Comparison of ENCODE assay signal across 16 mouse cellular contexts in the genomic region with DNA sequence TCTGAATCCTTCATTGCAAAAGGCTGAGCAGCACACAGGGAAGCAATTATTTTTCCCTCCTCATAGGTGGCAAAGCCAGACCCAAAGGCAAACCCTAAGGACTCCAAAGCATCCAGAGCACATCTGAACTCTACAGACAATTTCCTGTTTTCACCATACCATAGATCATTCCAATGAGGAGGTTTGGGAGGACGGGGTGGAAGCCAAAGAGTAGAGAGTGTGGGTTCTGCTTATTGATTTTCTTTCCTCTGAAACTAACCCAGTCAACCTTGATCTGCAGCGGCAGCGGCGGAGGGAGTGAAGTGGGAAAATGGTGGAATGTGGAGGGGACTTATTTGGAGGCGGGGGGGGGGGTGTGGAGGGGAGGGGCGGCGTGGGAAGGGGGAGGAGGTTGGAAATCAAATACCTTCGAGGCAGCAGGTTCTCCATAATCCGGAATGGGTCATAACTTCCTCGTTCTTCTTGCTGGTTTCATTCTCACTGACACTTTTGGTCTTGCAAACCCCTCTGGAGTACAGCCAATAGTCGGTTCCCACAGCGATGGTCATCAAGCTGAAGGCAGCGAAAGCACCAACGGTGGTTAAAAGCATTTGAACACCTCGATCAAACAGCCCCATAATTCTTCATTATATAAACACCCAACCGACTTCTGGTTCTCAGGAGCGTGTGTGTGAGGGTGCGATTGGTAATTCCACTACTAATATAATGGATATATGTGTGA. TPM values are rescaled to one million over a fixed set of nuclear protein-coding genes. Genes with fewer than 3 reads are reported as not detected.
DNase-seq lines count a peak whose midpoint lies in the region; ATAC-seq and TF ChIP-seq lines count a peak whose summit lies in the region.
"Had no signal": no experiment of that assay in that cellular context is flagged by ENCODE, and none has a peak within 500 bp of the region (broad histone marks: within the 10 kb centered on the region; RNA-seq: fewer than 3 reads in every experiment).

No protein-coding gene starts in this region.

- peaks cover 17% of the 10 kb centered on the region for H3K4me1 ChIP-seq in forebrain, embryonic 13.5 days
- peaks cover 13% of the 10 kb centered on the region for H3K4me1 ChIP-seq in forebrain, embryonic 10.5 days
- peaks cover 32% of the 10 kb centered on the region for H3K4me1 ChIP-seq in hindbrain, embryonic 14.5 days (replicated peaks; ENCODE audit: control insufficient read depth, insufficient read depth, low read length)
- H3K4me1 ChIP-seq in midbrain, postnatal 0 days (ENCODE audit: insufficient read depth, low read length), result peaks cover 9% of the 10 kb centered on the region; the same call in 1 of the 2 replicates
- no peaks in the 10 kb centered on the region for H3K4me1 ChIP-seq in kidney, adult 2 months (ENCODE audit: control insufficient read depth, insufficient read depth, low read length)
- no peaks in the 10 kb centered on the region for H3K4me1 ChIP-seq in liver, embryonic 11.5 days (replicated peaks; ENCODE audit: control insufficient read depth, insufficient read depth, low read length)
- H3K4me1 ChIP-seq: liver, embryonic 15.5 days had no signal

- no peak for TF ChIP-seq CTCF in midbrain, postnatal 0 days (IDR thresholded peaks at IDR 0.05)
- TF ChIP-seq CTCF in kidney, adult 2 months (conservative IDR thresholded peaks at IDR 0.05; ENCODE audit: insufficient read depth, insufficient read length, low read depth, low read length), result no peak

- no peaks in the 10 kb centered on the region for H3K9me3 ChIP-seq in forebrain, embryonic 13.5 days (replicated peaks)
- H3K9me3 ChIP-seq in forebrain, embryonic 10.5 days, result no peaks in the 10 kb centered on the region
- no peaks in the 10 kb centered on the region for H3K9me3 ChIP-seq in hindbrain, embryonic 14.5 days (ENCODE audit: control insufficient read depth, low read length)
- H3K9me3 ChIP-seq in midbrain, postnatal 0 days (ENCODE audit: low read length), result no peaks in the 10 kb centered on the region
- H3K9me3 ChIP-seq in liver, embryonic 11.5 days (ENCODE audit: control insufficient read depth, low read length), result no peaks in the 10 kb centered on the region
- H3K9me3 ChIP-seq: embryonic facial prominence, embryonic 13.5 days; liver, embryonic 15.5 days had no signal

- ATAC-seq in forebrain, embryonic 13.5 days, result no peak
- no peak for ATAC-seq in hindbrain, embryonic 14.5 days (ENCODE audit: low FRiP score)
- no peak for ATAC-seq in midbrain, postnatal 0 days (ENCODE audit: low FRiP score)
- no peak for ATAC-seq in liver, embryonic 11.5 days (replicated peaks; ENCODE audit: low FRiP score)
- ATAC-seq: intestine, postnatal 0 days had no signal

- no peak for TF ChIP-seq POLR2A in kidney, adult 2 months (IDR thresholded peaks at IDR 0.05; ENCODE audit: low read depth, low read length)

- H3K4me2 ChIP-seq in forebrain, embryonic 13.5 days, result peak overlapping the region; percentile 72
- H3K4me2 ChIP-seq in hindbrain, embryonic 14.5 days (replicated peaks), result peak overlapping the region; percentile 67
- H3K4me2 ChIP-seq in midbrain, postnatal 0 days (ENCODE audit: low read depth, low read length, poor library complexity, severe bottlenecking), result peak overlapping the region; percentile 75
- H3K4me2 ChIP-seq in liver, embryonic 11.5 days, result no peak overlapping the region
- H3K4me2 ChIP-seq: liver, embryonic 15.5 days had no signal

- peak overlapping the region; percentile 78; the same call in 1 of the 2 replicates for H3K9ac ChIP-seq in forebrain, embryonic 13.5 days
- peak overlapping the region; percentile 85 for H3K9ac ChIP-seq in hindbrain, embryonic 14.5 days
- peak overlapping the region; percentile 83 for H3K9ac ChIP-seq in midbrain, postnatal 0 days (replicated peaks; ENCODE audit: low read length, poor library complexity, severe bottlenecking)
- no peak overlapping the region for H3K9ac ChIP-seq in liver, embryonic 11.5 days (ENCODE audit: low read depth, low read length)
- H3K9ac ChIP-seq: embryonic facial prominence, embryonic 13.5 days; liver, embryonic 15.5 days had no signal

- no peaks in the 10 kb centered on the region for H3K36me3 ChIP-seq in forebrain, embryonic 13.5 days (ENCODE audit: poor library complexity, severe bottlenecking)
- no peaks in the 10 kb centered on the region for H3K36me3 ChIP-seq in forebrain, embryonic 10.5 days (replicated peaks)
- H3K36me3 ChIP-seq in hindbrain, embryonic 14.5 days (replicated peaks; ENCODE audit: control insufficient read depth, insufficient read depth), result no peaks in the 10 kb centered on the region
- H3K36me3 ChIP-seq in midbrain, postnatal 0 days (ENCODE audit: insufficient read depth, low read length), result no peaks in the 10 kb centered on the region
- H3K36me3 ChIP-seq in kidney, adult 2 months (ENCODE audit: control insufficient read depth, insufficient read depth, low read length), result no peaks in the 10 kb centered on the region
- H3K36me3 ChIP-seq in liver, embryonic 11.5 days (ENCODE audit: control insufficient read depth, insufficient read depth, low read length), result no peaks in the 10 kb centered on the region
- H3K36me3 ChIP-seq: embryonic facial prominence, embryonic 13.5 days; liver, embryonic 15.5 days had no signal

- peak overlapping the region; percentile 57 for H3K4me3 ChIP-seq in forebrain, embryonic 13.5 days
- H3K4me3 ChIP-seq in forebrain, embryonic 10.5 days, result no peak overlapping the region
- H3K4me3 ChIP-seq in hindbrain, embryonic 14.5 days (replicated peaks; ENCODE audit: low read length), result peak overlapping the region; percentile 68
- H3K4me3 ChIP-seq in midbrain, postnatal 0 days (ENCODE audit: low read depth, low read length), result peak overlapping the region; percentile 79
- H3K4me3 ChIP-seq in kidney, adult 2 months (ENCODE audit: insufficient read depth, low read depth, low read length), result no peak overlapping the region
- no peak overlapping the region for H3K4me3 ChIP-seq in liver, embryonic 11.5 days (ENCODE audit: low read depth, low read length)
- H3K4me3 ChIP-seq: liver, embryonic 15.5 days had no signal

- H3K27me3 ChIP-seq in forebrain, embryonic 13.5 days, result peaks cover 33% of the 10 kb centered on the region
- peaks cover 40% of the 10 kb centered on the region for H3K27me3 ChIP-seq in forebrain, embryonic 10.5 days (ENCODE audit: poor library complexity, severe bottlenecking)
- no peaks in the 10 kb centered on the region for H3K27me3 ChIP-seq in hindbrain, embryonic 14.5 days (ENCODE audit: control insufficient read depth, insufficient read depth, low read length)
- no peaks in the 10 kb centered on the region for H3K27me3 ChIP-seq in midbrain, postnatal 0 days (ENCODE audit: insufficient read depth, low read length)
- H3K27me3 ChIP-seq in kidney, adult 2 months (replicated peaks; ENCODE audit: control insufficient read depth, insufficient read depth, low read length), result no peaks in the 10 kb centered on the region
- H3K27me3 ChIP-seq in liver, embryonic 11.5 days (replicated peaks; ENCODE audit: control insufficient read depth, insufficient read depth, low read length), result peaks cover 21% of the 10 kb centered on the region

- H3K27ac ChIP-seq in forebrain, embryonic 13.5 days, result no peak overlapping the region
- no peak overlapping the region for H3K27ac ChIP-seq in forebrain, embryonic 10.5 days
- H3K27ac ChIP-seq in hindbrain, embryonic 14.5 days, result peak overlapping the region; percentile 91
- peak overlapping the region; percentile 38; the same call in 1 of the 2 replicates for H3K27ac ChIP-seq in midbrain, postnatal 0 days (ENCODE audit: low read depth, low read length)
- H3K27ac ChIP-seq in kidney, adult 2 months (ENCODE audit: insufficient read depth, low read depth, low read length), result no peak overlapping the region
- no peak overlapping the region for H3K27ac ChIP-seq in liver, embryonic 11.5 days (ENCODE audit: low read depth, low read length)
- H3K27ac ChIP-seq: embryonic facial prominence, embryonic 13.5 days; liver, embryonic 15.5 days; macrophage had no signal

- 68% methylated on average over 16 of the region's 18 CpGs for WGBS in forebrain, embryonic 13.5 days
- 76% methylated on average over 18 of the region's 18 CpGs for WGBS in forebrain, embryonic 10.5 days
- 34% methylated on average over 15 of the region's 18 CpGs for WGBS in hindbrain, embryonic 14.5 days
- 34% methylated on average over 15 of the region's 18 CpGs for WGBS in midbrain, postnatal 0 days
- WGBS in kidney, adult 2 months, result 75% methylated on average over 18 of the region's 18 CpGs
- 63% methylated on average over 18 of the region's 18 CpGs for WGBS in liver, embryonic 11.5 days

- DNase-seq in forebrain, embryonic 10.5 days (ENCODE audit: extremely low spot score, low spot score), result no peak
- DNase-seq in cerebellum, adult 9-11 months, result peak; percentile 68
- DNase-seq in hindbrain, embryonic 14.5 days (ENCODE audit: low spot score), result peak; percentile 43
- DNase-seq in midbrain, postnatal 0 days (ENCODE audit: low spot score), result peak; percentile 54
- no peak for DNase-seq in kidney, adult 2 months
- DNase-seq in layer of hippocampus, adult 9-10 months (ENCODE audit: low spot score), result no peak
- DNase-seq in liver, embryonic 11.5 days (ENCODE audit: low spot score), result no peak
- DNase-seq: adrenal gland, postnatal 10 days; thymus, postnatal 14 days had no signal

RNA-seq across cellular contexts. Expression of gene Cacng2, which starts 1.4 kb away (rescaled TPM):
- 3.5 and 4.4 TPM in 2 replicates for polyA plus RNA-seq in forebrain, embryonic 13.5 days (2015; fragmentation: Nextera tagmentation; extraction: Ambion mirVana)
- 0.05 and 0.20 TPM in 2 replicates for polyA plus RNA-seq in forebrain, embryonic 10.5 days (2016; fragmentation: Nextera tagmentation; extraction: Ambion mirVana)
- polyA plus RNA-seq in hindbrain, embryonic 14.5 days (2014; fragmentation: Nextera tagmentation; extraction: Ambion mirVana), result 14.7 and 15.4 TPM in 2 replicates
- total RNA-seq in midbrain, postnatal 0 days (2014; rRNA removed), result 22.3 and 22.6 TPM in 2 replicates
- polyA plus RNA-seq in midbrain, postnatal 0 days (2015; fragmentation: Nextera tagmentation; extraction: Ambion mirVana), result 15.7 and 16.7 TPM in 2 replicates
- polyA plus RNA-seq in kidney, adult 2 months (2012; rRNA removed), result 0.02 TPM in 1 of 2 replicates, not detected in the other
- 0.05 TPM in 1 of 2 replicates, not detected in the other for polyA plus RNA-seq in liver, embryonic 11.5 days (2014; fragmentation: Nextera tagmentation; extraction: Ambion mirVana)
- polyA plus RNA-seq: gonadal fat pad, adult 2 months; heart, embryonic 16.5 days; liver, embryonic 15.5 days; macrophage had no signal

RNA-seq across cellular contexts. Expression of gene Ift27, which starts 55.5 kb away (rescaled TPM):
- 148 and 160 TPM in 2 replicates for polyA plus RNA-seq in forebrain, embryonic 13.5 days (2015; fragmentation: Nextera tagmentation; extraction: Ambion mirVana)
- 158 and 162 TPM in 2 replicates for polyA plus RNA-seq in forebrain, embryonic 10.5 days (2016; fragmentation: Nextera tagmentation; extraction: Ambion mirVana)
- 105 and 108 TPM in 2 replicates for polyA plus RNA-seq in hindbrain, embryonic 14.5 days (2014; fragmentation: Nextera tagmentation; extraction: Ambion mirVana)
- 29.5 and 37.3 TPM in 2 replicates for total RNA-seq in midbrain, postnatal 0 days (2014; rRNA removed)
- polyA plus RNA-seq in midbrain, postnatal 0 days (2015; fragmentation: Nextera tagmentation; extraction: Ambion mirVana), result 116 and 120 TPM in 2 replicates
- polyA plus RNA-seq in kidney, adult 2 months (2012; rRNA removed), result 46.2 and 64.2 TPM in 2 replicates
- polyA plus RNA-seq in liver, embryonic 11.5 days (2014; fragmentation: Nextera tagmentation; extraction: Ambion mirVana), result 57.8 and 60.5 TPM in 2 replicates

Comparison
In these comparisons a context has a peak if more than half of its experiments do, and no peak if none do; other contexts are left out.
1. H3K4me3 ChIP-seq: peak in forebrain, embryonic 13.5 days (single experiment), hindbrain, embryonic 14.5 days (single experiment) and midbrain, postnatal 0 days (single experiment); none in forebrain, embryonic 10.5 days (single experiment), kidney, adult 2 months (single experiment) and liver, embryonic 11.5 days (single experiment).
2. H3K27ac ChIP-seq: peak in hindbrain, embryonic 14.5 days (single experiment) and midbrain, postnatal 0 days (single experiment); none in forebrain, embryonic 13.5 days (single experiment), forebrain, embryonic 10.5 days (single experiment), kidney, adult 2 months (single experiment) and liver, embryonic 11.5 days (single experiment).
3. DNase-seq: peak in cerebellum, adult 9-11 months (single experiment), hindbrain, embryonic 14.5 days (single experiment) and midbrain, postnatal 0 days (single experiment); none in forebrain, embryonic 10.5 days (single experiment), kidney, adult 2 months (single experiment), layer of hippocampus, adult 9-10 months (single experiment) and liver, embryonic 11.5 days (single experiment).